Mouse (Mus musculus) layer of hippocampus, adult 2 months (tissue): Measurements from ENCODE around the gene Apba1. TPM values are rescaled to one million over a fixed set of nuclear protein-coding genes. Genes with fewer than 3 reads are reported as not detected.

Source experiments
- DNase-seq, 2 experiments: peaks; one replicate each; pipeline ENCODE4 v3.0.0; 2022; ENCODE audit warnings: low spot score in 2 of 2
- H3K27ac ChIP-seq: fragments of 200-600 bp; 2 replicates; pipeline ENCODE4 v1.8.1; 2022
- H3K4me3 ChIP-seq: fragments of 200-600 bp; 2 replicates; pipeline ENCODE4 v1.8.1; 2022; ENCODE audit warnings: mild to moderate bottlenecking
- CTCF ChIP-seq: fragments of 200-600 bp; conservative IDR thresholded peaks from 2 replicates; pipeline ENCODE4 v1.8.1; 2022; ENCODE audit warnings: antibody characterized with exemption, mild to moderate bottlenecking, moderate library complexity
- total RNA-seq, 2 experiments: library from RNA; stranded (reverse); gene quantifications; 2 replicates each; pipeline ENCODE4 v1.2.3; 2021

Gene Apba1
- total RNA-seq, 2 experiments from 2014 or later = 118 to 119 TPM

DNA sequence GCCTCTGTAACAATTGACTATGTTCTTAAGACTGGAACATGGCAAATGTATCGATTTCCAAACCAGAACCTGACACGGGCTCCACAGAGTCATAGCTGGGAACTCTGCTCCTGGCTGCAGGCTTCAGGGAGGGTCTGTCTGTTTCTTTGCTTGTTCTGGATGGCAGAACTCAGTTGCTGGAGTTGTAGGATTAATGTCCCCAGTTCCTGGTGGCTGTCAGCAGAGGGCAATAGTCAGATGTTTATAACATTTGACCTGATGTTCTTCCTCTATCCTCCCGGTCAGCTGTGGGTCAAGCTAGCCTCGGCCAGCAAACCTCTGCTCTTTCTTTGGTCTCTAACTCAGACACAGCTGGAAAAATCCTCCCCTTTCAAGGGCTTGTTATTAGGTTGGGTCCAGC, 104.0 kb downstream of the Apba1 start:
- TF ChIP-seq CTCF = peak; percentile 65
- no peak for DNase-seq
- 0 out of 2 replicates have a peak overlapping the region, but pooled peaks have one; percentile 12 for H3K27ac ChIP-seq
- H3K4me3 ChIP-seq = no peak overlapping the region

GRCm38 (mm10) chr19:23863959-23864358, 105.3 kb downstream of the Apba1 start:
- H3K27ac ChIP-seq = peak overlapping the region; percentile 32; the same call in 1 of the 2 replicates
- DNase-seq = peak in 1 of 2 experiments; percentile 31
- TF ChIP-seq CTCF = no peak
- no peak overlapping the region for H3K4me3 ChIP-seq

- TF ChIP-seq CTCF = no peak
- no peak for DNase-seq
- no peak overlapping the region for H3K4me3 ChIP-seq
- H3K27ac ChIP-seq = no peak overlapping the region
Observed at GRCm38 (mm10) chr19:23866045-23866444, 107.4 kb downstream of the Apba1 start.

DNA sequence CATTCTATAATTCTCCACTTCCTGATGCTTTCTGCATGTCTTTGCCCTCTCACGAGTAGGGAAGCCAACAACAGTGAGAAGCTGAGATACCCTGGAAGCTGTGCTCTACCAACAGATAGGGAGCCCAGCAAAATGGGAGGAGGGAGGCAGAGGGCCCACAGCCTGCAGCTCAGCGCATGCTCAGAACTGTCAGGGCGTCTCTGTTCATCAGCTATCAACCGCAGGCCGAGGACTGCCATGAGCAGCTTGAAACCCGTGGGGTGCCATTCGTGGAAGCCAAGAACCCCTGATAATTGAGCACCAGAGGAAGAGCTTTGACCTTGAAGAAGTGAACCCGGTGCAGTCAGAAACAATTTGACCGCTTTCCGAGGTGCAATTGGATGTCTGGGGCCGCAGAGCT, 108.4 kb downstream of the Apba1 start:
- DNase-seq = no peak
- no peak overlapping the region for H3K4me3 ChIP-seq
- TF ChIP-seq CTCF = no peak
- H3K27ac ChIP-seq = no peak overlapping the region

- TF ChIP-seq CTCF = no peak
- DNase-seq = peak in 1 of 2 experiments; percentile 60
- Histone ChIP-seq H3K27ac (no peak overlapping the region), H3K4me3 (no peak overlapping the region)
Observed at GRCm38 (mm10) chr19:23867589-23867988, 108.9 kb downstream of the Apba1 start.

GRCm38 (mm10) chr19:23874502-23874901, 115.8 kb downstream of the Apba1 start:
- Histone ChIP-seq H3K27ac (no peak overlapping the region), H3K4me3 (no peak overlapping the region)
- TF ChIP-seq CTCF = no peak
- no peak for DNase-seq

DNA sequence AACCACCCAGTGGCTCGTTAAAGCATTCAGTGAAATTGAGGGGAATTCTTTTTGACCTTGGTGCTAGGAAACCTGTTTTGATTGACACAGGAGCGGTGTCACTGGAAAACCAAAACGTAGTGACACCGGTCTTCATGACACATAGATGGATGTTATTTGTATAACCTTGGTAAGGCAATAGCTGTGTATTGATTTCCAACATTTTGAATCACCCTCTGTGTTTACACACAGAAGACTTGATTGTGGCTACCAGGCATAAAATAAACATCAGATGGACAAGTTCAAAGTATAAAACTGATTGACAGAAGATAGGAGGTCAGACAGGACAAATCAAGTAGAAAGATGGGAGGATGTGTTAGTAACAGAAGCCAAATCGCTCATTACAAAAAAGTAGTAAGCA, 117.1 kb downstream of the Apba1 start:
- Histone ChIP-seq H3K4me3 (no peak overlapping the region), H3K27ac (no peak overlapping the region)
- TF ChIP-seq CTCF = no peak
- no peak for DNase-seq

DNA sequence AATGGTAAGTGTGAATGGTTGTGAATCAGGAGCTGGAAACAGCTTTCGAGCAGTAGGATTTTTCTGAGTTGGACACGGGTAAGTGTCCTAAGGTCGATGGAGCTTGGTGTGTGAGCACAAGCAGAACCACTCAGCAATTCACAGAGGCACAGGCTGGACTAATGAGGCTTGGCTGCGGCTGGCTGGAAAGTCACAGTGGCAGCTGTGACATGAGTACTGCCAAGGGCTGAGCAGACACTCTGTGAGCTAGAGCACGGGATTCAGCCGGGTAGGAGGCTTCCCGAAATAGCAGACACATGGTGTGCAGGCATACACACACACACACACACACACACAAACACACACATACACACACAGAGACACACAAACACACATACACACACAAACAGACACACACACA, 121.2 kb downstream of the Apba1 start:
- Histone ChIP-seq H3K4me3 (no peak overlapping the region), H3K27ac (peak overlapping the region; percentile 60)
- TF ChIP-seq CTCF = no peak
- DNase-seq = peak; percentile 61 to 65

GRCm38 (mm10) chr19:23886169-23886568, 127.5 kb downstream of the Apba1 start:
- TF ChIP-seq CTCF = no peak
- no peak for DNase-seq
- H3K4me3 ChIP-seq = no peak overlapping the region

DNA sequence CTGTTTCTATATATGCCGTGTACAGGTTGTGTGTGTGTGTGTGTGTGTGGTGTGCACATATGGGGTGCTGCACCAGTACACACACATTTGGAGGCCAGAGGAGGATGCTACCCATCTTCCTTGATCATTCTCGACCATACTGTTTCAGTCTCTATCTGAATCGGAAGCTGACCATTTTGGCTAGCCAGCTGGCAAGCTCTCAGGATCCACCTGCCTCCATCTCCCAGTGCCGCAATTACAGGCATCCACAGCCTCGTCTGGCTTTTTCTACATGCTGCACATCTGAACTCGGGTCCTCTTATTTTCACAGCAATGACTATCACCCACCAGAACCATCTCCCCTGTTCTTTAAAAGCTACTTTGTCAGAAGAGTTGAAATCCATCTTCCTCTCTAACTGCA, 132.7 kb downstream of the Apba1 start:
- no peak for DNase-seq
- no peak overlapping the region for H3K27ac ChIP-seq
- TF ChIP-seq CTCF = no peak
- no peak overlapping the region for H3K4me3 ChIP-seq

More at GRCm38 (mm10) chr19:23886169-23886568, 127.5 kb downstream of the Apba1 start:
- H3K27ac ChIP-seq = peak overlapping the region; percentile 52; the same call in 1 of the 2 replicates

GRCm38 (mm10) chr19:23892633-23893032, 133.9 kb downstream of the Apba1 start:
- H3K27ac ChIP-seq = peak overlapping the region; percentile 65; the same call in 1 of the 2 replicates
- peak overlapping the region; percentile 44 for H3K4me3 ChIP-seq
- TF ChIP-seq CTCF = no peak
- DNase-seq = no peak

DNA sequence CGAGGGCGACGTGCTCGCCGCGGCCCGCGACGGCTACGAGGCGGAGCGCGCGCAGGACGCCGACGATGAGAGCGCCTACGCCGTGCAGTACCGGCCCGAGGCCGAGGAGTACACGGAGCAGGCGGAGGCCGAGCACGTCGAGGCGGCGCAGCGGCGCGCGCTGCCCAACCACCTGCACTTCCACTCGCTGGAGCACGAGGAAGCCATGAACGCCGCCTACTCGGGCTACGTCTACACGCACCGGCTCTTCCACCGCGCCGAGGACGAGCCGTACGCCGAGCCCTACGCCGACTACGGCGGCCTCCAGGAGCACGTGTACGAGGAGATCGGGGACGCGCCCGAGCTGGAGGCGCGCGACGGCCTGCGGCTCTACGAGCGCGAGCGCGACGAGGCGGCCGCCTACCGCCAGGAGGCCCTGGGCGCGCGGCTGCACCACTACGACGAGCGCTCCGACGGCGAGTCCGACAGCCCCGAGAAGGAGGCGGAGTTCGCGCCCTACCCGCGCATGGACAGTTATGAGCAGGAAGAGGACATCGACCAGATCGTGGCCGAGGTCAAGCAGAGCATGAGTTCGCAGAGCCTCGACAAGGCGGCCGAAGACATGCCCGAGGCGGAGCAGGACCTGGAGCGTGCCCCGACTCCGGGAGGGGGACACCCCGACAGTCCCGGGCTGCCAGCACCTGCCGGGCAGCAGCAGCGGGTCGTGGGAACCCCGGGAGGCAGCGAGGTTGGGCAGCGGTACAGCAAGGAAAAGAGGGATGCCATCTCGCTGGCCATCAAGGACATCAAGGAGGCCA, 134.6 kb downstream of the Apba1 start:
- peak; percentile 41 to 64 for DNase-seq
- peak overlapping the region; percentile 65; the same call in 1 of the 2 replicates for H3K27ac ChIP-seq
- peak; percentile 69 for TF ChIP-seq CTCF
- H3K4me3 ChIP-seq = peak overlapping the region; percentile 44

DNA sequence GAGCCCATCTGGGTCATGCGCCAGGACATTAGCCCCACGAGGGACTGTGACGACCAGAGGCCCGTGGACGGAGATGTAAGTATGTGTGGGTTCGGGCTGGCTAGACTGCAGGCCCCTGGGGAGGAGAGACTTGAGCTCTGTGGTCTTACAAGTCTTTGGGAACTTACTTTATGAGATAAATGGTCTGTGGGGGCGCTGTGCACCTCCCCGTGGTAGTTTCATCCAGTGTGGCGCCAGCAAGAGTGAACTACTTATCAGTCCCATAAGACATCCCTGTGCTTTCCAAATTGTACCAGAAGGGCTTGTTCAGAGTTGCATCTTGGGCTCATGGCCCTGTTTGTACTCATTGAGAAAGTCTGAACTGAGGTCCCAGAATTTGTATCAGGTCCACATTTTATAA, 135.3 kb downstream of the Apba1 start:
- no peak overlapping the region for H3K27ac ChIP-seq
- no peak for DNase-seq
- H3K4me3 ChIP-seq = no peak overlapping the region
- no peak for TF ChIP-seq CTCF

DNA sequence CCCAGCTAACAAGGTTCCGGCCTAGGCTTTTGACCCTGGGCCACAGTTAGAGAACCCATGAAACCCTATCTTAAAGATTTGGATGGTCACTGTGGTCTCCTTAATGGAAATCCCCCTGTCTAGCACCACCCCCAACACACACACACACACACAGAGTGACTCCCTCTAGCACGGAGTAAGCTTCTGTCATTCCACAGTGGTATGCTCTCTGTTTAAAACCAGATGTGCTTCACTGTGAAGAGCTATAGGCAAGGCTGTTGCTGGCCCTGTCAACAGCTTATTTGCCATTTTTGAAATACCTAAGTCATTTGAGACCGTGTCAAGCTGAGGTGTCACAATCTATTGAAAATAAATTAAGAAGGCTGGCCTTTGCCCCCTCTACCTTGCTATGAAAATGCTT, 136.1 kb downstream of the Apba1 start:
- TF ChIP-seq CTCF = no peak
- DNase-seq = no peak
- no peak overlapping the region for H3K27ac ChIP-seq
- H3K4me3 ChIP-seq = no peak overlapping the region
